Mouse (Mus musculus) lung, embryonic 16.5 days (tissue): Measurements from ENCODE around the gene Eif4a1. TPM values are rescaled to one million over a fixed set of nuclear protein-coding genes. Genes with fewer than 3 reads are reported as not detected.
A peak's percentile ranks its signal among the peaks of the same experiment; 100 is the strongest.
"Not testable (repeated sequence)": the region's sequence is repeated elsewhere in the genome, so short reads cannot be mapped to it uniquely, and the experiment has no call there.

Experiments
- ATAC-seq: fragments of 200-750 bp; cut with Nextera tagmentation; 2 replicates; pipeline ENCODE4 v1.8.0; 2017; ENCODE audit warnings: low read depth, mild to moderate bottlenecking, moderate library complexity
- H3K27ac ChIP-seq: fragments of 300-500 bp; sonication (generic); 2 replicates; pipeline ENCODE4 v1.5.1; 2014; ENCODE audit warnings: mild to moderate bottlenecking, control low read depth, low read length
- H3K27me3 ChIP-seq: fragments of 300-500 bp; sonication (generic); 2 replicates; pipeline ENCODE4 v1.6.1; 2014; ENCODE audit warnings: low read depth, low read length, mixed read lengths; ENCODE audit not compliant: control insufficient read depth, insufficient read depth
- H3K36me3 ChIP-seq: fragments of 300-500 bp; sonication (generic); 2 replicates; pipeline ENCODE4 v1.6.1; 2014; ENCODE audit warnings: low read length; ENCODE audit not compliant: control insufficient read depth, insufficient read depth
- H3K4me1 ChIP-seq: fragments of 300-500 bp; sonication (generic); replicated peaks from 2 replicates; pipeline ENCODE4 v1.6.1; 2014; ENCODE audit warnings: low read length, mixed read lengths; ENCODE audit not compliant: control insufficient read depth, insufficient read depth
- H3K4me2 ChIP-seq: fragments of 300-500 bp; sonication (generic); 2 replicates; pipeline ENCODE4 v1.6.1; 2014; ENCODE audit warnings: low read depth, low read length, control low read depth
- H3K4me3 ChIP-seq: fragments of 300-500 bp; sonication (generic); 2 replicates; pipeline ENCODE4 v1.5.1; 2014; ENCODE audit warnings: mild to moderate bottlenecking, low read length, control low read depth
- H3K9ac ChIP-seq: fragments of 300-500 bp; sonication (generic); 2 replicates; pipeline ENCODE4 v1.6.1; 2014; ENCODE audit warnings: low read length, control low read depth
- H3K9me3 ChIP-seq: fragments of 300-500 bp; sonication (generic); 2 replicates; pipeline ENCODE4 v1.6.1; 2016; ENCODE audit warnings: low read length; ENCODE audit not compliant: control insufficient read depth
- WGBS: fragments of 180-500 bp; shearing (Covaris S2); extraction: QIAGEN DNeasy Blood & Tissue Kit; methylation state at CpG from one replicate; pipeline ENCODE4 v1.1.7; 2014; 5-methylcytosine and 5-hydroxymethylcytosine counted together
- polyA plus RNA-seq: library from polyadenylated mRNA; unstranded; fragments of >200 nt; fragmentation: Nextera tagmentation; extraction: Ambion mirVana; gene quantifications from 2 replicates; pipeline ENCODE4 v1.2.1, GENCODE M21; 2015

Eif4a1 gene
- polyA plus RNA-seq, 1 experiment from 2014 or later = 624 TPM

DNA sequence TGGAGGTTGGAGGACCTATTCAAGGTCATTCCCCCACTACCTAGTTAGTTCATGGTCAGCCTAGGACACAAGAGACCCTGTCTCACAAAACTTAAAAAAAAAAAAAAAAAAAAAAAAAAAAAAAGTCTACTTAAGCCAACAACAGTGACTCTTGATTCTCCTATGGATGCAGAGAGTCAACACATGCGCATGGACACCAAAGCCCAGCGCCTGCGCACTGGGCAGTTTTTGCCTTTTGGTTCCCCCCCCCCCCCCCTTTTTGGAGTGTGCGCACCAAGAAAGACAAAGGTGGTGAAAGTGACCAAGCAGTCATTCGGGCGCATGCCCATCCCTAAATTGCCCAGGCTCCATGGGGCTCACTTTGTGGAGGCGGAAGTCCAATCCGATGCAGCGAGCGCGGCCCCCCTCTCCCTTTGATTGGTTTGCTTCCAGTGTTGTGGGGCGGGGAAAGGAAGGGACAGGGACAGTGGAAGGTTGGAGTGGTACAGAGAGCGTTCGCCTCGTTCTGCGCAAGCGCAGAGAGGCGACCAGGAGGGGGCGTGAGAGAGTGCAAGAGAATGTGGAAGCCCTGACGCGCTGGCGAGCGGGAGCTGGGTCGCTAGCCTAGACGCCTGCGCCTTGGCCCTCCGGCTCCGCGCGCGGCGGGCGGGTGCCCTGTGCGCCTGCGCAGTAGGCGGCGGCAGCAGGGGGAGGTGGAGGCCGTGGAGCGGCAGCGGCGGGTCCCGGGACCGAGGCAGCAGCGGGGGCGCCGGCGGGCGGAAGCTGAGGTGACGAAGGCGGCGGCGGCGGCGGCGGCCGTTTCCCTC, 39.7 kb downstream of the Eif4a1 start, which contains the start of gene Fxr2:
Gene Fxr2, plus strand, starts transcription at position 707 of the 806 bp plus-strand sequence.
- WGBS = under 1% methylated on average over 40 of the region's 56 CpGs
- Histone ChIP-seq H3K27ac (peak within 1 kb of the TSS; percentile 98), H3K4me2 (peak within 1 kb of the TSS; percentile 66), H3K4me1 (peaks cover 27% of the 10 kb centered on the region), H3K9me3 (no peaks in the 10 kb centered on the region), H3K9ac (peak within 1 kb of the TSS; percentile 98), H3K36me3 (no peaks in the 10 kb centered on the region; the same call in 1 of the 2 replicates), H3K4me3 (peak within 1 kb of the TSS; percentile 99), H3K27me3 (no peaks in the 10 kb centered on the region)
- peak; percentile 98 for ATAC-seq

DNA sequence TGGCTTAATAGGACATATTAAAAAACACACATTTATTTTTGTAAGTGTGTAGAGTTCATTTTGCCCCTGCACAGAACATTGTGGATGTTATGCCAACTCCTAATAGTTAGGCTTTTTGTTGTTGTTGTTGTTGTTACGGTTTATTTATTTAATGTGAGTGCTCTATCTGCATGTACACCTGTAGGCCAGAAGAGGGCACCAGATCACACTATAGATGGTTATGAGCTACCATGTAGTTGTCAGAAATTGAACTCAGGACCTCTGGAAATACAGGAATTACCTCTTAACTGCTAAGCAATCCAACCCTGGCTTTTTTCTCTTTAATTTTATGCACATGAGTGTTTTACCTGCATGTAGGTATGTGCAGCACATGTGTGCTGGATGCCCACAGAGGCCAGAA, 42.4 kb downstream of the Eif4a1 start:
- no peaks in the 10 kb centered on the region for H3K9me3 ChIP-seq
- peaks cover 13% of the 10 kb centered on the region for H3K4me1 ChIP-seq
- no peaks in the 10 kb centered on the region for H3K27me3 ChIP-seq
- H3K4me3 ChIP-seq = no peak overlapping the region
- H3K4me2 ChIP-seq = no peak overlapping the region
- H3K36me3 ChIP-seq = no peaks in the 10 kb centered on the region
- 71% methylated on average over 1 of the region's 1 CpGs for WGBS
- no peak overlapping the region for H3K27ac ChIP-seq
- ATAC-seq = no peak
- H3K9ac ChIP-seq = no peak overlapping the region

DNA sequence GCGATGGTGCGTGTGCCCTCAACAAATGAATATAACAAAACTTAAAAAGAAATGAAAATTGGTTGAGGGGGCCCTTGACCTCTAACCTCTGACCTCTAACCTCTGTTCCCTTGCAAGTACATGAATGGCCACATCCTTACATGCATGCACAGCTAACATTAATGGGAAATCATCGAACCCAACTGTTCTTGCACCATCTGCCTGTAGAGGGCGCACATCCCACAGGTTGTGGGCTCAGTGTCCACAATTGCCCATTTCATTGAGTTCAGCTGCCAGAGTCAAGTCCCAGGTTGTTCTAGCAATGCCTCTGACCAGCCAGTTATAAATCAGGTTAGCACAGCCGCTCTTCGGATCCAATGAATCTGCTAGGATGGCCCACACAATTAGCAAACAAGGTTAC, 43.9 kb downstream of the Eif4a1 start:
- H3K27me3 ChIP-seq = no peaks in the 10 kb centered on the region
- no peak overlapping the region for H3K4me3 ChIP-seq
- no peak overlapping the region for H3K9ac ChIP-seq
- H3K4me2 ChIP-seq = no peak overlapping the region
- H3K27ac ChIP-seq = no peak overlapping the region
- peaks cover 4% of the 10 kb centered on the region; the same call in 1 of the 2 replicates for H3K4me1 ChIP-seq
- no peaks in the 10 kb centered on the region for H3K9me3 ChIP-seq
- 33% methylated on average over 6 of the region's 6 CpGs for whole genome bisulfite sequencing
- H3K36me3 ChIP-seq = no peaks in the 10 kb centered on the region
- ATAC-seq = no peak

- H3K9me3 ChIP-seq, H3K27ac ChIP-seq, H3K9ac ChIP-seq, H3K4me3 ChIP-seq, ATAC-seq, H3K27me3 ChIP-seq, H3K4me2 ChIP-seq, H3K4me1 ChIP-seq, H3K36me3 ChIP-seq: not testable (repeated sequence)
- 84% methylated on average over 2 of the region's 2 CpGs for WGBS
Measured at GRCm38 (mm10) chr11:69624339-69624738, 47.9 kb downstream of the Eif4a1 start.

DNA sequence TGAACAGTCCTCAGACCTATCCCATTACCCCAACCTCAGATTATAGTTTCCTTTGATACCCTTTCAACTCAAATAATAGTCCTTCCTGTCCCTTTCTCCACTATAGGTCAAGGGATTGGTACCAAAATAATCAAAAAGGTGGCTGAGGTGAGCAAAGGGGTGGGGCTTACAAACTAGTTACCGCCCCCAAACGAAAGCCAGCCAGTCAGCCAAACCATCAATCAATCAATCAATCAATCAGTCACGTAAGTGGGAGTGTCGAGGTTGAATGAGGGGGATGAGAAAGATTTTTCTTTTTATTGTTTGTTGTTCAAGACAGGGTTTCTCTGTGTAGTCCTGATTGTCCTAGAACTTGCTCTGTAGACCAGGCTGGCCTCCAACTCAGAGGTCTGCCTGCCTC, 49.2 kb downstream of the Eif4a1 start:
- no peak for ATAC-seq
- no peak overlapping the region for H3K27ac ChIP-seq
- H3K27me3 ChIP-seq = no peaks in the 10 kb centered on the region
- no peaks in the 10 kb centered on the region for H3K9me3 ChIP-seq
- peak overlapping the region; percentile 59; the same call in 1 of the 2 replicates for H3K4me2 ChIP-seq
- no peaks in the 10 kb centered on the region; the same call in 1 of the 2 replicates for H3K4me1 ChIP-seq
- H3K4me3 ChIP-seq = peak overlapping the region; percentile 61
- no peaks in the 10 kb centered on the region for H3K36me3 ChIP-seq
- H3K9ac ChIP-seq = peak overlapping the region; percentile 77
- WGBS = 68% methylated on average over 4 of the region's 4 CpGs

- Histone ChIP-seq H3K9me3 (no peaks in the 10 kb centered on the region), H3K27me3 (peaks cover 2% of the 10 kb centered on the region; the same call in 1 of the 2 replicates), H3K4me3 (peak overlapping the region; percentile 61), H3K4me1 (no peaks in the 10 kb centered on the region; the same call in 1 of the 2 replicates), H3K4me2 (peak overlapping the region; percentile 59), H3K36me3 (no peaks in the 10 kb centered on the region), H3K9ac (peak overlapping the region; percentile 77), H3K27ac (no peak overlapping the region; the same call in 1 of the 2 replicates)
- peak; percentile 15; the same call in 1 of the 2 replicates for ATAC-seq
- WGBS = 26% methylated on average over 6 of the region's 6 CpGs
Measured at GRCm38 (mm10) chr11:69622406-69622805, 49.8 kb downstream of the Eif4a1 start.

GRCm38 (mm10) chr11:69621571-69622268, 50.5 kb downstream of the Eif4a1 start, which contains the start of gene Sat2:
Gene Sat2 (plus strand): TSS chr11:69622024.
- peak within 1 kb of the TSS; percentile 38 for H3K27ac ChIP-seq
- ATAC-seq = peak; percentile 93
- H3K9ac ChIP-seq = peak within 1 kb of the TSS; percentile 77
- peak within 1 kb of the TSS; percentile 61 for H3K4me3 ChIP-seq
- peaks cover 2% of the 10 kb centered on the region; the same call in 1 of the 2 replicates for H3K27me3 ChIP-seq
- no peaks in the 10 kb centered on the region; the same call in 1 of the 2 replicates for H3K4me1 ChIP-seq
- no peaks in the 10 kb centered on the region for H3K36me3 ChIP-seq
- no peaks in the 10 kb centered on the region for H3K9me3 ChIP-seq
- WGBS = 2% methylated on average over 20 of the region's 20 CpGs
- peak within 1 kb of the TSS; percentile 59 for H3K4me2 ChIP-seq

DNA sequence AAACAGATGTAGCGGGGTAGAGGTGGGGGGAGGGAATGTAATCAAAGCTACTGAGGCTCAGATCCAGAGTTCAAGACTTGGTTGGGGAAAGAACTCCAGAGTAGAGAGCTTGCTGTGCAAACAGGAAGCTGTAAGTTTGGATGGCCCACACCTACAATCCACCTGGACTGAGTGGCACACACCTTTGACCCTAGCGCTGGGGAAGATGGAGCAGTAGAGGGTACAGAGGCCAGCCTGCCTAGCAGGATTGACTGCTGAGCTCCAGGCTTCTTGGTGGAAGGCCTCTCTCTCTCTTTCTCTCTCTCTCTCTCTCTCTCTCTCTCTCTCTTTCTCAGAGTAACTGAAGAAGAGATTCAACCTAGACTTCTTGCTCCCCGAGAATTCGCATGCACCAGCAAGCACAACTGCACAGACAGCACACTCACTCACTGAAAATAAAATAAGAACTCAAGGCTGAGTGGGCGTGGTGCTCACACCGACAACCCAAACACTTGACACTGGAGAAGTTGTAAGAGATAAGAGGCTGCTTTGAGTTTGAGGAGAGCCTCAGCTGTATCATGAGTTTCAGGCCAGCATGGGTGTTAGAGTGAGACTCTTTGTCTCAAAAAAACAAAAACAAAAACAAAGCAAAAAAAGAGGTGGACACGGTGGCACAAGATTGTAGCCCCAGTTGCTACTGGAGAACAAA, 51.7 kb downstream of the Eif4a1 start:
- Histone ChIP-seq H3K4me3 (no peak overlapping the region), H3K4me2 (no peak overlapping the region), H3K27me3 (peaks cover 3% of the 10 kb centered on the region; the same call in 1 of the 2 replicates), H3K9ac (no peak overlapping the region), H3K4me1 (no peaks in the 10 kb centered on the region; the same call in 1 of the 2 replicates), H3K36me3 (no peaks in the 10 kb centered on the region), H3K9me3 (no peaks in the 10 kb centered on the region), H3K27ac (no peak overlapping the region)
- 62% methylated on average over 7 of the region's 7 CpGs for WGBS
- no peak for ATAC-seq
